Mouse (Mus musculus): Measurements from ENCODE around the gene Atp6v1f.

DNA sequence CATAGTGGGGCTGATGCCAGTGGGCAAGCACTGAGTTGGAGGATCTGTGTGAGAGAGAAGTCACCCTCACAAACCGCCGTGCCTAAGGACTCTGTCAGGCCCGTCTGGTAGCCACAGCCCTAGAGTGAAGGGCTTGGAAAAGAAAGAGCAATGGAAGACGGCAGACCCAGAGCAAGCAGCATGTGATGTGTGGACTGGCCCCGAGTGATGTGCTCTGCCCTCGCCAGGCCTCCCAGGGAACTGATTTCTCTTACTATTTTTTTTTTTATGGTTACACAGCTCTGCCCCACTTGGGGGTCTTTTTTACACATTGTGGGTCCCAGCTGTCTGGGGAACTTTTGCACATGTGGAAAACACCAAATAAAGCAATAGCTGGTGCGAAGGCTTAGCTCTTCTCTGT is 6.0 kb upstream of the Atp6v1f start:
- no peak for TF ChIP-seq GATA1 (IDR thresholded peaks at IDR 0.05; ENCODE audit: borderline replicate concordance, low read length)
- TF ChIP-seq FLI1 (IDR thresholded peaks at IDR 0.05; ENCODE audit: low read length) = no peak

Measured in megakaryocyte, embryonic 14.5 days (primary cell).